Mouse (Mus musculus) forebrain, embryonic 12.5 days (tissue): ENCODE data around the gene Asic2. TPM values are rescaled to one million over a fixed set of nuclear protein-coding genes. Genes with fewer than 3 reads are reported as not detected.

ENCODE experiments used
- ATAC-seq: fragments of 200-750 bp; cut with Nextera tagmentation; 2 replicates; pipeline ENCODE4 v1.8.0; 2017; ENCODE audit warnings: moderate TSS enrichment; ENCODE audit not compliant: low FRiP score
- H3K27ac ChIP-seq: fragments of 300-500 bp; sonication (generic); 2 replicates; pipeline ENCODE4 v1.5.1; 2016; ENCODE audit warnings: mild to moderate bottlenecking
- H3K27me3 ChIP-seq: fragments of 300-500 bp; sonication (generic); 2 replicates; pipeline ENCODE4 v1.6.1; 2016; ENCODE audit warnings: mild to moderate bottlenecking
- H3K36me3 ChIP-seq: fragments of 300-500 bp; sonication (generic); replicated peaks from 2 replicates; pipeline ENCODE4 v1.6.1; 2016; ENCODE audit warnings: mild to moderate bottlenecking
- H3K4me1 ChIP-seq: fragments of 300-500 bp; sonication (generic); 2 replicates; pipeline ENCODE4 v1.6.1; 2016
- H3K4me2 ChIP-seq: fragments of 300-500 bp; sonication (generic); 2 replicates; pipeline ENCODE4 v1.6.1; 2016; ENCODE audit warnings: mild to moderate bottlenecking, moderate library complexity
- H3K4me3 ChIP-seq: fragments of 300-500 bp; sonication (generic); replicated peaks from 2 replicates; pipeline ENCODE4 v1.5.1; 2016; ENCODE audit warnings: mild to moderate bottlenecking
- H3K9ac ChIP-seq: fragments of 300-500 bp; sonication (generic); 2 replicates; pipeline ENCODE4 v1.6.1; 2016; ENCODE audit warnings: mild to moderate bottlenecking
- H3K9me3 ChIP-seq: fragments of 300-500 bp; sonication (generic); 2 replicates; pipeline ENCODE4 v1.6.1; 2016
- WGBS: fragments of 180-500 bp; shearing (Covaris S2); methylation state at CpG from one replicate; pipeline ENCODE4 v1.1.7; 2016; 5-methylcytosine and 5-hydroxymethylcytosine counted together
- polyA plus RNA-seq: library from polyadenylated mRNA; unstranded; fragments of >200 nt; fragmentation: Nextera tagmentation; extraction: Ambion mirVana; gene quantifications from 2 replicates; pipeline ENCODE4 v1.2.1, GENCODE M21; 2016

Gene Asic2
- polyA plus RNA-seq, 1 experiment from 2014 or later = 3.3 TPM

GRCm38 (mm10) chr11:80845486-80845885 lies 1122.8 kb downstream of the Asic2 start:
- H3K27me3 ChIP-seq = peaks cover 17% of the 10 kb centered on the region; the same call in 1 of the 2 replicates
- WGBS = 47% methylated on average over 7 of the region's 7 CpGs
- H3K4me3 ChIP-seq = no peak overlapping the region
- H3K4me1 ChIP-seq = no peaks in the 10 kb centered on the region; the same call in 1 of the 2 replicates
- no peaks in the 10 kb centered on the region for H3K36me3 ChIP-seq
- no peak overlapping the region for H3K9ac ChIP-seq
- H3K9me3 ChIP-seq = no peaks in the 10 kb centered on the region
- H3K4me2 ChIP-seq = no peak overlapping the region
- no peak for ATAC-seq
- H3K27ac ChIP-seq = no peak overlapping the region

- no peak for ATAC-seq
- Histone ChIP-seq H3K36me3 (no peaks in the 10 kb centered on the region), H3K4me2 (no peak overlapping the region), H3K9me3 (no peaks in the 10 kb centered on the region), H3K27ac (no peak overlapping the region), H3K9ac (no peak overlapping the region), H3K4me3 (no peak overlapping the region), H3K27me3 (peaks cover 17% of the 10 kb centered on the region; the same call in 1 of the 2 replicates), H3K4me1 (no peaks in the 10 kb centered on the region; the same call in 1 of the 2 replicates)
- WGBS = 95% methylated on average over 2 of the region's 2 CpGs
These were observed 1124.8 kb downstream of the Asic2 start for GRCm38 (mm10) chr11:80843435-80843834.

DNA sequence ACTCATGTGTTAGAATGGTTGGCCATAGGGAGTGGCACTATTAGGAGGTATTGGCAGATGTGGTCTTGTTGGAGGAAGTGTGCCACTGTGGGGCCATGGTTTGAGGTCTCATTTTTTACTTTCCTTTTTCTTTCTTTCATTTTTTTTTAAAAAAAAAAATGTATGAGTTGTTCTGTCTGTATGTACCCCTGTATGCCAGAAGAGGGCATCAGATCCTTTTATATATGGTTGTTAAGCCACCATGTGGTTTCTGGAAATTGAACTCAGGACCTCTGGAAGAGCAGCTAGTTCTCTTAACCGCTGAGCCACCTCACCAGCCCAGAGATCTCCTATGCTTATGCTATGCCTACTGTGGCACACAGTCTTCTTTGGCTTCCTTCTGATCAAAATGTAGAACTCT lies 1129.5 kb downstream of the Asic2 start:
- WGBS = 76% methylated on average over 1 of the region's 1 CpGs
- Histone ChIP-seq H3K9me3 (no peaks in the 10 kb centered on the region), H3K27ac (no peak overlapping the region), H3K36me3 (no peaks in the 10 kb centered on the region), H3K9ac (no peak overlapping the region), H3K4me1 (no peaks in the 10 kb centered on the region; the same call in 1 of the 2 replicates), H3K27me3 (0 out of 2 replicates have a peak, but pooled peaks cover 2% of the 10 kb centered on the region), H3K4me2 (no peak overlapping the region), H3K4me3 (no peak overlapping the region)
- no peak for ATAC-seq

- H3K27me3 ChIP-seq = no peaks in the 10 kb centered on the region
- H3K4me3 ChIP-seq = no peak overlapping the region
- H3K9me3 ChIP-seq = no peaks in the 10 kb centered on the region
- H3K9ac ChIP-seq = no peak overlapping the region
- no peaks in the 10 kb centered on the region for H3K36me3 ChIP-seq
- 80% methylated on average over 4 of the region's 4 CpGs for WGBS
- peaks cover 12% of the 10 kb centered on the region for H3K4me1 ChIP-seq
- H3K4me2 ChIP-seq = no peak overlapping the region
- H3K27ac ChIP-seq = no peak overlapping the region
- ATAC-seq = no peak
These were observed 1132.4 kb downstream of the Asic2 start for GRCm38 (mm10) chr11:80835841-80836240.

GRCm38 (mm10) chr11:80835395-80835794 lies 1132.9 kb downstream of the Asic2 start:
- Histone ChIP-seq H3K27me3 (no peaks in the 10 kb centered on the region), H3K27ac (no peak overlapping the region), H3K36me3 (no peaks in the 10 kb centered on the region), H3K4me3 (no peak overlapping the region), H3K9me3 (no peaks in the 10 kb centered on the region), H3K4me2 (no peak overlapping the region), H3K9ac (no peak overlapping the region), H3K4me1 (peaks cover 12% of the 10 kb centered on the region)
- no peak for ATAC-seq
- WGBS = 88% methylated on average over 2 of the region's 2 CpGs

Other genes with a start within 250 kb of the Asic2 start
- gene 5530401A14Rik, start 107.8 kb downstream of the Asic2 start, polyA plus RNA-seq = 0.10 and 0.14 TPM in 2 replicates
- gene Ccl2, start 67.1 kb upstream of the Asic2 start, polyA plus RNA-seq = 0.49 and 0.59 TPM in 2 replicates
- not detected in 2 replicates for gene Gm17268, start 70.1 kb upstream of the Asic2 start, polyA plus RNA-seq
- gene Ccl7, start 77.3 kb upstream of the Asic2 start, polyA plus RNA-seq = 0.24 and 0.44 TPM in 2 replicates
- not detected in 2 replicates for gene Ccl11, start 89.4 kb upstream of the Asic2 start, polyA plus RNA-seq
- gene Ccl12, start 133.4 kb upstream of the Asic2 start, polyA plus RNA-seq = 1.7 TPM in 1 of 2 replicates, not detected in the other
- not detected in 2 replicates for gene Ccl8, start 146.7 kb upstream of the Asic2 start, polyA plus RNA-seq